Comparison of ENCODE assay signal across 7 mouse cellular contexts in genomic region chr7:138919156-138919944, GRCm38 (mm10). TPM values are rescaled to one million over a fixed set of nuclear protein-coding genes. Genes with fewer than 3 reads are reported as not detected.
DNase-seq lines count a peak whose midpoint lies in the region; ATAC-seq and TF ChIP-seq lines count a peak whose summit lies in the region.

No protein-coding gene starts in this region.

- peak overlapping the region; percentile 57 for H3K9ac ChIP-seq in MEL (ENCODE audit: control insufficient read depth, low read depth, low read length, poor library complexity, severe bottlenecking)
- H3K9ac ChIP-seq in forebrain, embryonic 11.5 days (ENCODE audit: low read length): peak overlapping the region; percentile 44; the same call in 1 of the 2 replicates

- H3K4me3 ChIP-seq in MEL (ENCODE audit: control insufficient read depth in 1 of 2, insufficient read depth in 1 of 2, low read depth in 2 of 2, low read length in 2 of 2): peak overlapping the region; percentile 62 to 79
- peak overlapping the region; percentile 25 for H3K4me3 ChIP-seq in forebrain, embryonic 11.5 days (ENCODE audit: low read depth, low read length)

- peak overlapping the region; percentile 57 for H3K4me2 ChIP-seq in forebrain, embryonic 11.5 days (ENCODE audit: low read depth, low read length, severe bottlenecking)

- TF ChIP-seq POLR2A in MEL (IDR thresholded peaks at IDR 0.05; ENCODE audit: control insufficient read depth in 1 of 2, insufficient read depth in 1 of 2, low read depth in 1 of 2, low read length in 2 of 2, poor library complexity in 1 of 2): 0 out of 4 replicates have a peak, but pooled peaks of 1 of the 2 experiments have one; percentile 22

- no peaks in the 10 kb centered on the region for H3K9me3 ChIP-seq in MEL (replicated peaks; ENCODE audit: insufficient read depth, low read length)
- H3K9me3 ChIP-seq in forebrain, embryonic 11.5 days (ENCODE audit: control insufficient read depth, low read length): no peaks in the 10 kb centered on the region

- no peaks in the 10 kb centered on the region for H3K36me3 ChIP-seq in MEL (ENCODE audit: control insufficient read depth in 1 of 2, insufficient read depth in 2 of 2, low read length in 2 of 2)
- H3K36me3 ChIP-seq in forebrain, embryonic 11.5 days (ENCODE audit: control insufficient read depth, insufficient read depth, low read length): no peaks in the 10 kb centered on the region

- peak overlapping the region; percentile 44 for H3K27ac ChIP-seq in MEL (ENCODE audit: control insufficient read depth, low read depth, low read length)
- H3K27ac ChIP-seq in forebrain, embryonic 11.5 days (ENCODE audit: low read depth, low read length): no peak overlapping the region

- TF ChIP-seq CTCF in MEL (IDR thresholded peaks at IDR 0.05 in 2 of 3, conservative IDR thresholded peaks at IDR 0.05 in 1 of 3; ENCODE audit: control insufficient read depth in 1 of 3, insufficient read depth in 1 of 3, low read depth in 2 of 3, low read length in 3 of 3, poor library complexity in 1 of 3, severe bottlenecking in 1 of 3): peak in 2 of 3 experiments; percentile 11 to 35; a peak in 2 of 6 replicates

- WGBS in forebrain, embryonic 11.5 days: 5% methylated on average over 26 of the region's 26 CpGs

- 0 out of 4 replicates have a peak, but pooled peaks of 1 of the 2 experiments have one; percentile 3 for TF ChIP-seq EP300 in MEL (IDR thresholded peaks at IDR 0.05; ENCODE audit: low read depth in 1 of 2, low read length in 2 of 2)

- intact Hi-C loops in heart, postnatal 36 days (cut with DNase I): no loop called here
- intact Hi-C loops in left cerebral cortex, postnatal 36 days (cut with DNase I): no loop called here

- no peaks in the 10 kb centered on the region for H3K27me3 ChIP-seq in MEL (ENCODE audit: control insufficient read depth in 1 of 2, insufficient read depth in 2 of 2, low read length in 2 of 2)
- H3K27me3 ChIP-seq in forebrain, embryonic 11.5 days (ENCODE audit: control insufficient read depth, insufficient read depth, low read length): no peaks in the 10 kb centered on the region

- peak; percentile 49; the same call in 1 of the 2 replicates for ATAC-seq in forebrain, embryonic 11.5 days (replicated peaks; ENCODE audit: low FRiP score)

- DNase-seq in MEL (ENCODE audit: low read depth, low spot score): peak; percentile 84
- peak; percentile 92 for DNase-seq in adrenal gland, postnatal 14 days
- no peak for DNase-seq in forebrain, embryonic 11.5 days (ENCODE audit: low spot score)
- DNase-seq in heart, postnatal 36 days: peak; percentile 82 to 89
- DNase-seq in left cerebral cortex, postnatal 36 days (ENCODE audit: low spot score in 2 of 2): peak; percentile 34 to 41
- peak; percentile 45 for DNase-seq in mesoderm, embryonic 11.5 days (ENCODE audit: low read depth, low spot score)
- peak; percentile 46 to 50 for DNase-seq in spleen, adult 18-20 months

- no peaks in the 10 kb centered on the region for H3K79me2 ChIP-seq in MEL (ENCODE audit: control insufficient read depth, insufficient read depth, low read length, poor library complexity)

- no peak for TF ChIP-seq RAD21 in MEL (IDR thresholded peaks at IDR 0.05; ENCODE audit: low read depth, low read length)

- 0 out of 4 replicates have a peak, but pooled peaks cover 0 to 5% of the 10 kb centered on the region in 2 experiments for H3K4me1 ChIP-seq in MEL (ENCODE audit: control insufficient read depth in 1 of 2, insufficient read depth in 2 of 2, low read length in 2 of 2)
- H3K4me1 ChIP-seq in forebrain, embryonic 11.5 days (replicated peaks; ENCODE audit: control insufficient read depth, insufficient read depth, low read length): peaks cover 3% of the 10 kb centered on the region; the same call in 1 of the 2 replicates

TF ChIP-seq in MEL, 35 proteins besides CTCF, POLR2A, EP300 and RAD21:
- TF ChIP-seq MEF2A (IDR thresholded peaks at IDR 0.05; ENCODE audit: extremely low read depth, insufficient replicate concordance, low read depth, low read length, poor library complexity, severe bottlenecking) (0 out of 2 replicates have a peak, but pooled peaks have one; percentile 67), CHD2 (IDR thresholded peaks at IDR 0.05; ENCODE audit: low read length) (no peak), RCOR1 (IDR thresholded peaks at IDR 0.05; ENCODE audit: low read depth, low read length) (no peak), GATA1 (IDR thresholded peaks at IDR 0.05; ENCODE audit: low read depth, low read length) (no peak), GABPA (IDR thresholded peaks at IDR 0.05; ENCODE audit: low read depth, low read length) (no peak), CHD1 (IDR thresholded peaks at IDR 0.05; ENCODE audit: low read depth, low read length) (no peak), ZNF384 (IDR thresholded peaks at IDR 0.05; ENCODE audit: low read depth, low read length) (no peak), KAT2A (conservative IDR thresholded peaks at IDR 0.05; ENCODE audit: low read depth, low read length) (no peak), JUND (IDR thresholded peaks at IDR 0.05; ENCODE audit: low read depth, low read length) (no peak), MYC (IDR thresholded peaks at IDR 0.05; ENCODE audit: low read depth, low read length) (0 out of 2 replicates have a peak, but pooled peaks have one; percentile 15), TBP (IDR thresholded peaks at IDR 0.05; ENCODE audit: low read depth, low read length) (peak; percentile 93), ZMIZ1 (IDR thresholded peaks at IDR 0.05; ENCODE audit: low read depth, low read length) (no peak), MAFK (IDR thresholded peaks at IDR 0.05; ENCODE audit: borderline replicate concordance, low read depth, low read length) (no peak), ZC3H11A (IDR thresholded peaks at IDR 0.05; ENCODE audit: low read depth, low read length) (no peak), USF2 (IDR thresholded peaks at IDR 0.05; ENCODE audit: borderline replicate concordance in 1 of 2, insufficient read depth in 1 of 2, low read depth in 1 of 2, low read length in 2 of 2) (no peak), E2F4 (IDR thresholded peaks at IDR 0.05; ENCODE audit: borderline replicate concordance, low read depth, low read length) (no peak), TCF12 (IDR thresholded peaks at IDR 0.05; ENCODE audit: low read depth, low read length) (no peak), MXI1 (IDR thresholded peaks at IDR 0.05; ENCODE audit: low read depth, low read length) (peak; percentile 71), NRF1 (IDR thresholded peaks at IDR 0.05; ENCODE audit: insufficient read depth, low read depth, low read length, poor library complexity, severe bottlenecking) (no peak), SIN3A (IDR thresholded peaks at IDR 0.05; ENCODE audit: low read length) (peak; percentile 89), ZKSCAN1 (IDR thresholded peaks at IDR 0.05; ENCODE audit: low read depth, low read length) (no peak), UBTF (IDR thresholded peaks at IDR 0.05; ENCODE audit: borderline replicate concordance, insufficient read depth, low read depth, low read length) (0 out of 2 replicates have a peak, but pooled peaks have one; percentile 34), MYB (IDR thresholded peaks at IDR 0.05; ENCODE audit: low read depth, low read length) (no peak), SMC3 (IDR thresholded peaks at IDR 0.05; ENCODE audit: low read depth, low read length) (no peak), USF1 (IDR thresholded peaks at IDR 0.05; ENCODE audit: low read depth, low read length) (peak; percentile 50; the same call in 1 of the 2 replicates), BHLHE40 (IDR thresholded peaks at IDR 0.05; ENCODE audit: borderline replicate concordance, low read depth, low read length) (peak; percentile 61; the same call in 1 of the 2 replicates), TAL1 (IDR thresholded peaks at IDR 0.05; ENCODE audit: low read length) (peak; percentile 25; the same call in 1 of the 2 replicates), MAX (IDR thresholded peaks at IDR 0.05; ENCODE audit: low read length) (no peak), POLR2AphosphoS2 (IDR thresholded peaks at IDR 0.05; ENCODE audit: low read length) (no peak), ETS1 (IDR thresholded peaks at IDR 0.05; ENCODE audit: low read depth, low read length) (no peak), HCFC1 (IDR thresholded peaks at IDR 0.05; ENCODE audit: low read depth, low read length) (no peak; the same call in 1 of the 2 replicates), POLR2AphosphoS5 (IDR thresholded peaks at IDR 0.05; ENCODE audit: borderline replicate concordance, low read depth, low read length) (no peak), ELF1 (IDR thresholded peaks at IDR 0.05; ENCODE audit: low read depth, low read length) (peak; percentile 25; the same call in 1 of the 2 replicates), NELFE (IDR thresholded peaks at IDR 0.05; ENCODE audit: low read depth, low read length) (no peak; the same call in 1 of the 2 replicates), MAZ (IDR thresholded peaks at IDR 0.05; ENCODE audit: low read depth, low read length) (no peak)
TF ChIP-seq in MEL: peak in this region for 10.

RNA-seq across cellular contexts. Expression of gene Bnip3, which starts 10.0 kb away (rescaled TPM):
- total RNA-seq in MEL (2012; rRNA removed): 37.0 and 130 TPM in 2 replicates
- polyA plus RNA-seq in MEL (2012; ENCODE audit: insufficient read depth in 1 of 2, insufficient read length in 2 of 2, low read depth in 1 of 2, low replicate concordance in 2 of 2, missing spikeins in 1 of 2): 100 to 1,000 TPM in 1 of 2 experiments, not detected in 1; 135 TPM
- total RNA-seq in adrenal gland, postnatal 14 days (2021): 233 and 293 TPM in 2 replicates
- polyA plus RNA-seq in forebrain, embryonic 11.5 days (2014; fragmentation: Nextera tagmentation; extraction: Ambion mirVana): 85.4 and 96.4 TPM in 2 replicates
- total RNA-seq in heart, postnatal 36 days (2021): 100 to 1,000 TPM; 306 to 356 TPM
- 100 to 1,000 TPM; 136 to 145 TPM for total RNA-seq in left cerebral cortex, postnatal 36 days (2021)

RNA-seq across cellular contexts. Expression of gene Jakmip3, which starts 21.2 kb away (rescaled TPM):
- total RNA-seq in MEL (2012; rRNA removed): not detected in 2 replicates
- polyA plus RNA-seq in MEL (2012; ENCODE audit: insufficient read depth in 1 of 2, insufficient read length in 2 of 2, low read depth in 1 of 2, low replicate concordance in 2 of 2, missing spikeins in 1 of 2): not detected
- total RNA-seq in adrenal gland, postnatal 14 days (2021): 3.9 and 4.7 TPM in 2 replicates
- 0.55 and 0.83 TPM in 2 replicates for polyA plus RNA-seq in forebrain, embryonic 11.5 days (2014; fragmentation: Nextera tagmentation; extraction: Ambion mirVana)
- total RNA-seq in heart, postnatal 36 days (2021): under 1 TPM; 0.14 to 0.53 TPM
- 10 to 100 TPM; 44.0 to 52.3 TPM for total RNA-seq in left cerebral cortex, postnatal 36 days (2021)
